Mouse (Mus musculus) neural tube, embryonic 15.5 days (tissue): ENCODE measurements at regions not wholly inside any gene's neighbourhood (a gene's known extent, or its start where the extent isn't known, plus 50 kb on each side); places are given as distances from the start of the nearest gene placed in this dataset.
A peak's percentile ranks its signal among the peaks of the same experiment; 100 is the strongest.
"Not testable (repeated sequence)": the region's sequence is repeated elsewhere in the genome, so short reads cannot be mapped to it uniquely, and the experiment has no call there.

Source experiments
- ATAC-seq: fragments of 200-750 bp; cut with Nextera tagmentation; 2 replicates; pipeline ENCODE4 v1.8.0; 2017; ENCODE audit warnings: mild to moderate bottlenecking, moderate TSS enrichment, moderate library complexity; ENCODE audit not compliant: low FRiP score
- H3K27ac ChIP-seq: fragments of 300-500 bp; sonication (generic); replicated peaks from 2 replicates; pipeline ENCODE4 v1.5.1; 2015; ENCODE audit warnings: mild to moderate bottlenecking, inconsistent platforms
- H3K27me3 ChIP-seq: fragments of 300-500 bp; sonication (generic); replicated peaks from 2 replicates; pipeline ENCODE4 v1.6.1; 2015; ENCODE audit warnings: inconsistent platforms
- H3K36me3 ChIP-seq: fragments of 300-500 bp; sonication (generic); 2 replicates; pipeline ENCODE4 v1.6.1; 2015; ENCODE audit warnings: inconsistent platforms
- H3K4me1 ChIP-seq: fragments of 300-500 bp; sonication (generic); 2 replicates; pipeline ENCODE4 v1.6.1; 2015; ENCODE audit warnings: inconsistent platforms
- H3K4me2 ChIP-seq: fragments of 300-500 bp; sonication (generic); 2 replicates; pipeline ENCODE4 v1.6.1; 2015; ENCODE audit warnings: inconsistent platforms, mild to moderate bottlenecking, moderate library complexity
- H3K4me3 ChIP-seq: fragments of 300-500 bp; sonication (generic); replicated peaks from 2 replicates; pipeline ENCODE4 v1.5.1; 2015; ENCODE audit warnings: mild to moderate bottlenecking, inconsistent platforms
- H3K9ac ChIP-seq: fragments of 300-500 bp; sonication (generic); replicated peaks from 2 replicates; pipeline ENCODE4 v1.6.1; 2015; ENCODE audit warnings: mild to moderate bottlenecking, inconsistent platforms
- H3K9me3 ChIP-seq: fragments of 300-500 bp; sonication (generic); replicated peaks from 2 replicates; pipeline ENCODE4 v1.6.1; 2016; ENCODE audit warnings: inconsistent platforms
- WGBS: fragments of 180-500 bp; shearing (Covaris S2); methylation state at CpG from one replicate; pipeline ENCODE4 v1.1.7; 2015; ENCODE audit warnings: mixed read lengths; 5-methylcytosine and 5-hydroxymethylcytosine counted together

- H3K9ac ChIP-seq: no peak overlapping the region
- H3K27me3 ChIP-seq: no peaks in the 10 kb centered on the region
- no peak for ATAC-seq
- no peak overlapping the region for H3K4me3 ChIP-seq
- 85% methylated on average over 5 of the region's 5 CpGs for WGBS
- no peaks in the 10 kb centered on the region for H3K36me3 ChIP-seq
- H3K4me2 ChIP-seq: no peak overlapping the region
- no peaks in the 10 kb centered on the region for H3K9me3 ChIP-seq
- no peak overlapping the region for H3K27ac ChIP-seq
- no peaks in the 10 kb centered on the region for H3K4me1 ChIP-seq
Measured at GRCm38 (mm10) chr2:149283274-149283673, 121.6 kb upstream of the Cst10 start.

- Histone ChIP-seq H3K4me1 (no peaks in the 10 kb centered on the region), H3K27me3 (no peaks in the 10 kb centered on the region), H3K9me3 (no peaks in the 10 kb centered on the region), H3K36me3 (no peaks in the 10 kb centered on the region), H3K9ac (no peak overlapping the region), H3K27ac (no peak overlapping the region), H3K4me2 (no peak overlapping the region), H3K4me3 (no peak overlapping the region)
- ATAC-seq: no peak
- WGBS: 67% methylated on average over 1 of the region's 1 CpGs
Measured at GRCm38 (mm10) chr2:149284199-149284598, 120.7 kb upstream of the Cst10 start.

DNA sequence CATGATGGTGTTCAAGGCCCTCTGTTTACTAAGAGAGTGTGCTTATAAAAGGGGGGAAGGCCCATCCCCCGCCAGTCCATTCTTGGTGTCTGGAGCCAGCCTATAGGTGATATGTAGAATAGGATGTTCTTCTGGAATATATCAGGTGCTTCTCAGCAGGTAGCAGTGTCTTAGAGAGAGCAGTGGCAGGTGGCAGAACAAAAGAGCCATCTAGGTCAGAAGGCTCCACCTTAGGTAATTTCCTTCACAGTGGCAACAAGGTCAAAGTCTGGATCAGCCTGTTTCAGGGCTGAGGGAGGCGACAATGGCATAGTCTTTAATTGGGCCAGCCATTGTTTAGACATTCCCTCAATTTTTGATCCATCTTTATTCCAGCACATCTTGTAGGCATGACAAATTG, 107.9 kb upstream of the Cst10 start:
- H3K4me2 ChIP-seq, H3K36me3 ChIP-seq, ATAC-seq, H3K9me3 ChIP-seq, H3K4me3 ChIP-seq, H3K27ac ChIP-seq, H3K27me3 ChIP-seq, H3K9ac ChIP-seq, H3K4me1 ChIP-seq: not testable (repeated sequence)
- 91% methylated on average over 2 of the region's 2 CpGs for WGBS

DNA sequence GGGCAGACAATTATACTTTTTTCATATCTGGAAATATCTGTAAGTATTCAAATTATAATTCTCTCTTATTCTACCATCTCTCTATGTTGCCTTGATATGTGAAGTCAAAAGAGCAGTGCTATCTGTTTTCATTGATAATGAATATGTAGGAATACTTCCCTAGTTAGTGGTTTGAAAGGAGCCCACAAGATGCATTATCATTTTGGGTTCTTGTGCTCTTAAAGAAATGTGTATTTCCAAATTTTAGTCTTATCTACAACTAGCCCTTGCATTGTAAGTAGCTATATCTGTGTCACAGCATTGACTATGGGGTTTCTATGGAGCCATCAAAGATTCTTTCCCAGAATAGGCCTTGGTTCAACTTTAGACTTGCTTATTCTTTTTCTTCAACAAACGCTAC, 99.3 kb upstream of the Cst10 start:
- ATAC-seq: no peak
- 82% methylated on average over 1 of the region's 1 CpGs for WGBS
- no peak overlapping the region for H3K27ac ChIP-seq

GRCm38 (mm10) chr2:149350239-149350811, 54.5 kb upstream of the Cst10 start:
- H3K9ac ChIP-seq: no peak overlapping the region
- peak; percentile 82 for ATAC-seq
- H3K4me1 ChIP-seq: no peaks in the 10 kb centered on the region
- no peaks in the 10 kb centered on the region for H3K36me3 ChIP-seq
- WGBS: 3% methylated on average over 3 of the region's 3 CpGs
- H3K4me2 ChIP-seq: no peak overlapping the region
- no peak overlapping the region for H3K4me3 ChIP-seq
- H3K27ac ChIP-seq: no peak overlapping the region
- H3K27me3 ChIP-seq: no peaks in the 10 kb centered on the region
- H3K9me3 ChIP-seq: no peaks in the 10 kb centered on the region

More for the DNA sequence above, 99.3 kb upstream of the Cst10 start:
- no peaks in the 10 kb centered on the region for H3K4me1 ChIP-seq
- no peaks in the 10 kb centered on the region for H3K36me3 ChIP-seq
- H3K9me3 ChIP-seq: 0 out of 2 replicates have a peak, but pooled peaks cover 2% of the 10 kb centered on the region
- H3K27me3 ChIP-seq: no peaks in the 10 kb centered on the region
- no peak overlapping the region for H3K9ac ChIP-seq
- no peak overlapping the region for H3K4me3 ChIP-seq
- H3K4me2 ChIP-seq: no peak overlapping the region
